Mouse (Mus musculus) limb, embryonic 10.5 days (tissue): ENCODE measurements around the gene Anln. TPM values are rescaled to one million over a fixed set of nuclear protein-coding genes. Genes with fewer than 3 reads are reported as not detected.
"Not testable (repeated sequence)": the region's sequence is repeated elsewhere in the genome, so short reads cannot be mapped to it uniquely, and the experiment has no call there.

ENCODE experiments used
- DNase-seq: peaks from one replicate; pipeline ENCODE4 v3.0.0-alpha.2; 2017; ENCODE audit warnings: low spot score
- H3K27ac ChIP-seq: fragments of 300-500 bp; sonication (generic); 2 replicates; pipeline ENCODE4 v1.5.1; 2016; ENCODE audit warnings: mild to moderate bottlenecking
- H3K27me3 ChIP-seq: fragments of 300-500 bp; sonication (generic); 2 replicates; pipeline ENCODE4 v1.6.1; 2016; ENCODE audit warnings: low read depth, mild to moderate bottlenecking; ENCODE audit not compliant: poor library complexity, severe bottlenecking
- H3K36me3 ChIP-seq: fragments of 300-500 bp; sonication (generic); 2 replicates; pipeline ENCODE4 v1.6.1; 2016; ENCODE audit warnings: mild to moderate bottlenecking, moderate library complexity
- H3K4me1 ChIP-seq: fragments of 300-500 bp; sonication (generic); 2 replicates; pipeline ENCODE4 v1.6.1; 2016
- H3K4me3 ChIP-seq: fragments of 300-500 bp; sonication (generic); 2 replicates; pipeline ENCODE4 v1.5.1; 2016; ENCODE audit warnings: mild to moderate bottlenecking, moderate library complexity
- H3K9me3 ChIP-seq: fragments of 300-500 bp; sonication (generic); replicated peaks from 2 replicates; pipeline ENCODE4 v1.6.1; 2016; ENCODE audit warnings: mild to moderate bottlenecking
- WGBS: fragments of 180-500 bp; shearing (Covaris S2); methylation state at CpG from one replicate; pipeline ENCODE4 v1.1.7; 2016; 5-methylcytosine and 5-hydroxymethylcytosine counted together
- polyA plus RNA-seq: library from polyadenylated mRNA; unstranded; fragments of >200 nt; fragmentation: Nextera tagmentation; extraction: Ambion mirVana; gene quantifications from 2 replicates; pipeline ENCODE4 v1.2.1, GENCODE M21; 2016

Anln gene
- polyA plus RNA-seq, 1 experiment from 2014 or later: 48.6 TPM

- H3K27me3 ChIP-seq: no peaks in the 10 kb centered on the region
- no peaks in the 10 kb centered on the region for H3K9me3 ChIP-seq
- H3K4me3 ChIP-seq: no peak overlapping the region
- no peak for DNase-seq
- H3K36me3 ChIP-seq: peaks cover 91% of the 10 kb centered on the region
- no peak overlapping the region for H3K27ac ChIP-seq
- H3K4me1 ChIP-seq: no peaks in the 10 kb centered on the region
- WGBS: 97% methylated on average over 2 of the region's 2 CpGs
Measured at GRCm38 (mm10) chr9:22337217-22337616, 51.8 kb downstream of the Anln start.

GRCm38 (mm10) chr9:22327475-22328387, 61.3 kb downstream of the Anln start:
- H3K4me3 ChIP-seq: peak overlapping the region; percentile 58
- no peaks in the 10 kb centered on the region for H3K9me3 ChIP-seq
- H3K36me3 ChIP-seq: peaks cover 29% of the 10 kb centered on the region
- peaks cover 12% of the 10 kb centered on the region for H3K4me1 ChIP-seq
- 1% methylated on average over 32 of the region's 32 CpGs for WGBS
- no peaks in the 10 kb centered on the region for H3K27me3 ChIP-seq
- H3K27ac ChIP-seq: peak overlapping the region; percentile 70
- peak; percentile 89 for DNase-seq

GRCm38 (mm10) chr9:22327099-22327474, 61.9 kb downstream of the Anln start:
- Histone ChIP-seq H3K27me3 (no peaks in the 10 kb centered on the region), H3K4me3 (peak overlapping the region; percentile 58), H3K36me3 (peaks cover 22% of the 10 kb centered on the region), H3K27ac (peak overlapping the region; percentile 70; the same call in 1 of the 2 replicates), H3K9me3 (no peaks in the 10 kb centered on the region), H3K4me1 (peaks cover 12% of the 10 kb centered on the region)
- WGBS: 16% methylated on average over 9 of the region's 9 CpGs
- no peak for DNase-seq

GRCm38 (mm10) chr9:22324579-22324978, 64.4 kb downstream of the Anln start:
- no peaks in the 10 kb centered on the region for H3K27me3 ChIP-seq
- 100% methylated on average over 1 of the region's 1 CpGs for WGBS
- no peak overlapping the region for H3K4me3 ChIP-seq
- H3K27ac ChIP-seq: no peak overlapping the region
- H3K36me3 ChIP-seq: peaks cover 4% of the 10 kb centered on the region; the same call in 1 of the 2 replicates
- H3K4me1 ChIP-seq: peaks cover 12% of the 10 kb centered on the region
- H3K9me3 ChIP-seq: no peaks in the 10 kb centered on the region
- DNase-seq: no peak

- peaks cover 10% of the 10 kb centered on the region for H3K4me1 ChIP-seq
- WGBS: 84% methylated on average over 8 of the region's 8 CpGs
- H3K27me3 ChIP-seq: no peaks in the 10 kb centered on the region
- DNase-seq: no peak
- no peak overlapping the region for H3K4me3 ChIP-seq
- no peak overlapping the region for H3K27ac ChIP-seq
- no peaks in the 10 kb centered on the region for H3K36me3 ChIP-seq
- no peaks in the 10 kb centered on the region for H3K9me3 ChIP-seq
Measured at GRCm38 (mm10) chr9:22322381-22323211, 66.4 kb downstream of the Anln start.

- no peaks in the 10 kb centered on the region for H3K9me3 ChIP-seq
- H3K27ac ChIP-seq: no peak overlapping the region
- no peak for DNase-seq
- H3K36me3 ChIP-seq: no peaks in the 10 kb centered on the region
- WGBS: 96% methylated on average over 1 of the region's 1 CpGs
- H3K4me1 ChIP-seq: no peaks in the 10 kb centered on the region
- no peak overlapping the region for H3K4me3 ChIP-seq
- no peaks in the 10 kb centered on the region for H3K27me3 ChIP-seq
Measured at GRCm38 (mm10) chr9:22319109-22319508, 69.9 kb downstream of the Anln start.

GRCm38 (mm10) chr9:22316047-22316446, 72.9 kb downstream of the Anln start:
- H3K4me1 ChIP-seq, DNase-seq, H3K27me3 ChIP-seq, H3K36me3 ChIP-seq, H3K27ac ChIP-seq, H3K9me3 ChIP-seq, H3K4me3 ChIP-seq: not testable (repeated sequence)
- WGBS: 75% methylated on average over 5 of the region's 5 CpGs

- H3K4me3 ChIP-seq: no peak overlapping the region
- H3K27ac ChIP-seq: no peak overlapping the region
- no peaks in the 10 kb centered on the region for H3K36me3 ChIP-seq
- H3K9me3 ChIP-seq: no peaks in the 10 kb centered on the region
- no peaks in the 10 kb centered on the region for H3K27me3 ChIP-seq
- no peaks in the 10 kb centered on the region for H3K4me1 ChIP-seq
- DNase-seq: no peak
- 93% methylated on average over 3 of the region's 3 CpGs for WGBS
Measured at GRCm38 (mm10) chr9:22314066-22314465, 74.9 kb downstream of the Anln start.

- Histone ChIP-seq H3K27ac (no peak overlapping the region), H3K9me3 (no peaks in the 10 kb centered on the region), H3K27me3 (no peaks in the 10 kb centered on the region), H3K4me1 (no peaks in the 10 kb centered on the region), H3K36me3 (no peaks in the 10 kb centered on the region), H3K4me3 (no peak overlapping the region)
- 90% methylated on average over 5 of the region's 5 CpGs for WGBS
- DNase-seq: no peak
Measured at GRCm38 (mm10) chr9:22313218-22313617, 75.8 kb downstream of the Anln start.

- DNase-seq: no peak
- Histone ChIP-seq H3K27ac (no peak overlapping the region), H3K4me1 (peaks cover 9% of the 10 kb centered on the region), H3K36me3 (peaks cover 15% of the 10 kb centered on the region), H3K9me3 (no peaks in the 10 kb centered on the region), H3K27me3 (no peaks in the 10 kb centered on the region), H3K4me3 (no peak overlapping the region)
- 93% methylated on average over 5 of the region's 5 CpGs for WGBS
Measured at GRCm38 (mm10) chr9:22309651-22310050, 79.3 kb downstream of the Anln start.

- not testable (repeated sequence) for H3K4me1 ChIP-seq, H3K9me3 ChIP-seq, DNase-seq, H3K27me3 ChIP-seq
- Histone ChIP-seq H3K4me3 (peak overlapping the region; percentile 89), H3K27ac (peak overlapping the region; percentile 98), H3K36me3 (peaks cover 32% of the 10 kb centered on the region)
- WGBS: 22% methylated on average over 9 of the region's 9 CpGs
Measured at GRCm38 (mm10) chr9:22307920-22308262, 81.1 kb downstream of the Anln start.

GRCm38 (mm10) chr9:22307156-22307919, 81.7 kb downstream of the Anln start, which contains the start of gene Zfp810:
Gene Zfp810 (minus strand): TSS chr9:22307648.
- peak within 1 kb of the TSS; percentile 98 for H3K27ac ChIP-seq
- H3K9me3 ChIP-seq: no peaks in the 10 kb centered on the region
- WGBS: under 1% methylated on average over 56 of the region's 56 CpGs
- peak; percentile 95 for DNase-seq
- H3K4me3 ChIP-seq: peak within 1 kb of the TSS; percentile 89
- H3K4me1 ChIP-seq: peaks cover 9% of the 10 kb centered on the region
- H3K36me3 ChIP-seq: peaks cover 38% of the 10 kb centered on the region
- H3K27me3 ChIP-seq: no peaks in the 10 kb centered on the region
